Mouse (Mus musculus) ovary, postnatal 14 days (tissue): ENCODE data around the gene Klhdc7b.
"Not testable (repeated sequence)": the region's sequence is repeated elsewhere in the genome, so short reads cannot be mapped to it uniquely, and the experiment has no call there.

ENCODE experiments used
- DNase-seq: peaks from one replicate; pipeline ENCODE4 v3.0.0; 2022; ENCODE audit warnings: low spot score

Klhdc7b gene

GRCm38 (mm10) chr15:89428136-89428790 lies 43.5 kb downstream of the Klhdc7b start:
- no peak for DNase-seq

- no peak for DNase-seq
Observed at GRCm38 (mm10) chr15:89428821-89429351, 44.2 kb downstream of the Klhdc7b start.

GRCm38 (mm10) chr15:89429352-89430221 lies 44.9 kb downstream of the Klhdc7b start, which contains the start of the genes C730034F03Rik, Gm44502 and Chkb:
Gene C730034F03Rik (plus strand): TSS chr15:89429589.
Gene Gm44502 (minus strand): TSS chr15:89429696.
Gene Chkb (minus strand): TSS chr15:89429908.
- DNase-seq, result peak; percentile 80

GRCm38 (mm10) chr15:89430341-89430740 lies 45.6 kb downstream of the Klhdc7b start:
- DNase-seq, result no peak

- DNase-seq, result not testable (repeated sequence)
Observed at GRCm38 (mm10) chr15:89430771-89431170, 46.1 kb downstream of the Klhdc7b start.

DNA sequence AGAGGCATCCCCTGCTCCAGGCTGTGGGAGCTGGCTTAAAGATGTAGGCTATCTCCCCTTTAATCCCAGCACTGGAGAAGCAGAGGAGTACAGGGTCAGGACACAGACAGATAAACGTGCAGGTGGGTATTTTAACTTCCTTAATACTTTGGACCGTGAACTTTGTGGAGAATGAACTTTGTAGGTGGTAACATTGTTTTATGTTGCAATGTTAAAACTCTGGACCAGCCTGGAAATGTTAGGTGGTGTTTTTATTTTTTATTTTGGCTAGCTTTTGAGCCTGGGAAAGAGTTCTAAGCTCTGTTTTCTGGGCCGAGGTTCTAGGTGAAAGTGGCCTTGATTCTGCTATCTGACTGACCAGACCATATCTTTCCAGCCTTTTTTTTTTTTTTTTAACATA lies 46.6 kb downstream of the Klhdc7b start:
- no peak for DNase-seq

DNA sequence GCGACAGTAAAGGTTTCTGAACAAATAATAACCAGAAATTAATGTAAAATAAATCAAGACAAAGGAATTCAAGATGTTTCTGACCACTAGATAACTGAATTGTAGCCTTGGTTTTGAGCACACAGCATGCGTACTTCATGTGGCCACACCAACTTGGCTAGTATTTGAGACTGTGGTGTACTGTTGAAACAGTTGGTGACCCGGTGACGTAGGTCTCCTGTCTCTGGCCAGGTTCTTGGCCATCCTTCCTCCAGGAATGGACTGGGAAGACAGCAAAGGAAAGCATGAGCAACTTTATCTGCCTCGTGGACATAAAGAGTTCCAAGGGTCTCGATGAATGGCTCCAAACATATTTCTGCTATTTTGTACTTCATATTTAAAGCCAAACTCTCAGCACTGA lies 47.1 kb downstream of the Klhdc7b start:
- no peak for DNase-seq

DNA sequence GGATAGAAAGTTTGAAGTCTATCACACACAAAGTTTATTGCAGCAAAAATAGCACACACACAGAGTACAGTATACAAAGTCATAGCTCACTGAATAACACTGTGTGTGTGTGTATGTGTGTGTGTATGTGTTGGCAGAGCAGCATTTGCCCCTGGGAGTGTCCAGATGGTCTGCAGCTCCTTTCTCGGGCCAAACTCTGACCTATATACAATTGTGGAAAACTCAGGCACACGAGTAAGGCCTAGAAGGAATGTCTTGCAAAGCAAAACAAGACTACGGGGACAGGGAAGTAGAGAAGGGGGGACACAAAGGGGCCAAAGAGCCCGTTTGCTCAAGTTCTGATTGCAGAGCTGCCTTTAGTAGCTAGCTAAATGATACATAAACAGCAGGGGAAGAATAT lies 48.2 kb downstream of the Klhdc7b start:
- no peak for DNase-seq

DNA sequence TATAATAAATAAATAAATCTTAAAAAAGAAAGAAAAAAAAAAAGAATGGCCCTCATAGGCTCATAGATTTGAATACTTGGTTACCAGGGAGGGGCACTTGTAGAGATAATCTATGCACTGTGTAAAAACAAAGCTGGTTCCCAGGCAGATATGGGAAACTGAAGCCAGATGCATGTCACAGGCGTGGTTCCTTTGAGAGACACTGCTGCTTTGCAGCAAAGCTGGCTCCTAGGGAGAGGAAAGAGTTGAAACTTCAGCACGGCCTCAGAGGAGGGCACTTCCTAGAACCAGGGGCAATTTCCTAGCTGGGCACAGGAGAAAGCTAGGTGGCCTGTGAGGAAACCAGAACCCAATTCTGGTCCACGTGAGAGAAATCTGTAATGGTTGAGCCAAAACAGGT lies 49.4 kb downstream of the Klhdc7b start:
- DNase-seq, result no peak

DNA sequence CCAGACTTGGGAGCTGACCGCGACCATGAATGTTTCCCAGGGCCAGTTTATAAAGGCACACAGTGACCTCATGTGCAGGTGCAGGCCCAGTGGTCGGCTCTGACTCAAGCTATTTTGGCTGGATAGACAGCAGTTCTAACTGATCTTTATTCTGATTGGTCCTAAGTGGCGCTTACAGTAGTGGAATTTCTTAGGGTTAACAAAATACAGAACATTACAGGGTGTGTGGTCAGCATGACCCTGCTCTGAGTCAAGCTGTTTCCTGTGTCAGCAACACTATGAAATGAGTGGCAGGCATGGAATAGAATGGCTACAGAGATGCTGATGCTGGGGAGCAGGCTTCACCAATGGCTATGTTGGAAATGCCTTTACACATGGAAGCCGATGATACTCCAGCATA lies 51.2 kb downstream of the Klhdc7b start:
- DNase-seq, result no peak
